Mouse (Mus musculus): ENCODE data around the gene Ptpru. TPM values are rescaled to one million over a fixed set of nuclear protein-coding genes. Genes with fewer than 3 reads are reported as not detected.
A peak's percentile ranks its signal among the peaks of the same experiment; 100 is the strongest.

Gene Ptpru
- 11.9 and 12.4 TPM in 2 replicates for polyA plus RNA-seq (2014; fragmentation: Nextera tagmentation; extraction: Ambion mirVana)

DNA sequence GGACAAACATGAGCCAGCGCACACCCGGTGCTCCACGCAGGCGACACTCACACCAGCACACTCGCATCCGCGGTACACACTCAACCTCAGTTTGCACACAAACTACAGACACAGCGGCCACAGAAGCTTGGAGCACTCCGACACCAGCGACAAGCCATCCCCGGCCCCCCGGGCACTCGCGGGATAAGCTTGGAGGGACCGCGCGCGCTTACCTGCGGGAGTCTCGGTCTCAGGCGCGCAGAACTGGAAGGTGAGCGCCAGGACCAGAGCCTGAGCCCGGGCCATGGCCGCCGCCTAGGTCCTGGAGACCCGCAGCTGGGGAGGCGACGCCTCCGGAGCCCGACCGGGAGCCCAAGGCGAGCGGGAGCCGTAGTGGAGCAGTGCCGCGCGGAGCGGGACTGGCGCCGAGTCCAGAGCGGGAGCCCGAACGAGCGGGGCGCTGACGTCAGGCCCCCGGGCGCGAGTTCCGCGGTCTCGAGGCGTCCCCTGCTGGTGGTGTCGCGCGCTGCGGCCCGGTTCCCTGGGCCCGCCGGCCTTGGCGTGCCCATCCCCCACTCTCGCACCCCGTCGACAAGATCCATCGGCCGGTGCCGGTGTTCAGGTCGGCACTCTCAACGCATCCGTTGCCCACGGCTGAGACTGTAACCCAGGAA is at the start of gene Ptpru:
Gene Ptpru, minus strand, starts transcription at position 417 of the 653 bp plus-strand sequence.
- Histone ChIP-seq H3K9ac (peak within 1 kb of the TSS; percentile 72), H3K36me3 (ENCODE audit: insufficient read depth) (no peaks in the 10 kb centered on the region), H3K27me3 (ENCODE audit: insufficient read depth, low read length) (peaks cover 24% of the 10 kb centered on the region), H3K9me3 (ENCODE audit: low read depth, low read length) (no peaks in the 10 kb centered on the region), H3K4me1 (ENCODE audit: insufficient read depth) (no peaks in the 10 kb centered on the region), H3K4me3 (ENCODE audit: low read depth, low read length) (peak within 1 kb of the TSS; percentile 66), H3K4me2 (peak within 1 kb of the TSS; percentile 98), H3K27ac (ENCODE audit: low read depth) (no peak within 1 kb of the TSS)
- peak; percentile 80 for TF ChIP-seq CTCF (IDR thresholded peaks at IDR 0.05; ENCODE audit: low read depth)
- under 1% methylated on average over 72 of the region's 72 CpGs for WGBS
- DNase-seq (peak; percentile 93), ATAC-seq (ENCODE audit: insufficient read depth) (peak; percentile 83)

- Histone ChIP-seq H3K27ac (ENCODE audit: low read depth) (no peak overlapping the region), H3K4me2 (no peak overlapping the region), H3K9ac (no peak overlapping the region), H3K9me3 (ENCODE audit: low read depth, low read length) (no peaks in the 10 kb centered on the region), H3K27me3 (ENCODE audit: insufficient read depth, low read length) (no peaks in the 10 kb centered on the region), H3K4me1 (ENCODE audit: insufficient read depth) (no peaks in the 10 kb centered on the region), H3K4me3 (ENCODE audit: low read depth, low read length) (no peak overlapping the region), H3K36me3 (ENCODE audit: insufficient read depth) (peaks cover 40% of the 10 kb centered on the region)
- TF ChIP-seq CTCF (IDR thresholded peaks at IDR 0.05; ENCODE audit: low read depth) = no peak
- ATAC-seq (ENCODE audit: insufficient read depth) = no peak
- WGBS = 79% methylated on average over 6 of the region's 6 CpGs
- DNase-seq = peak; percentile 34
These were observed 47.3 kb upstream of the Ptpru start for GRCm38 (mm10) chr4:131885376-131885775.

DNA sequence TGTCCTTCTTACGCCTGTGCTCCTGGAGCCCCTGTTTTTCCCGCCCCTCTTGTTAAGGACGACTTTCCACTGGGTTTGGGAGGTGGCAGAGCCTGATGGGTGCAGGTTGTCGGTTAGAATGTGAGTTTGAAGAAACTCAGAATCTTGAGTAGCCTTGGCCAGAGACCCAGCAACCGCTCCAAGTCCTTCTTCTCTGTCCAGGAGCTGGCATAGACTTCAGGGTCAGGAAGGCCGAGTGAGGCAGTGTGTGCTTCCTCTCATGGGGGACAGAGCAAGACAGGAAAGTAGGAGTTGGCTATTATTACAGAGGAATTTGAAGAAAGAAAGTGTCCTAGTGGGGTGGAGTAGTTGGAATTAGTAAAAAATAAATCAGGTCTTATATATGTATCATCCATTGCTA is 45.5 kb upstream of the Ptpru start:
- Histone ChIP-seq H3K27me3 (ENCODE audit: insufficient read depth, low read length) (no peaks in the 10 kb centered on the region), H3K4me2 (no peak overlapping the region), H3K36me3 (ENCODE audit: insufficient read depth) (peaks cover 30% of the 10 kb centered on the region), H3K9ac (no peak overlapping the region), H3K27ac (ENCODE audit: low read depth) (no peak overlapping the region), H3K9me3 (ENCODE audit: low read depth, low read length) (no peaks in the 10 kb centered on the region), H3K4me1 (ENCODE audit: insufficient read depth) (no peaks in the 10 kb centered on the region), H3K4me3 (ENCODE audit: low read depth, low read length) (no peak overlapping the region)
- WGBS = 69% methylated on average over 6 of the region's 6 CpGs
- no peak for ATAC-seq (ENCODE audit: insufficient read depth)
- no peak for DNase-seq
- no peak for TF ChIP-seq CTCF (IDR thresholded peaks at IDR 0.05; ENCODE audit: low read depth)

GRCm38 (mm10) chr4:131881306-131881705 is 43.2 kb upstream of the Ptpru start:
- Histone ChIP-seq H3K9me3 (ENCODE audit: low read depth, low read length) (no peaks in the 10 kb centered on the region), H3K4me1 (ENCODE audit: insufficient read depth) (peaks cover 11% of the 10 kb centered on the region), H3K27ac (ENCODE audit: low read depth) (no peak overlapping the region), H3K4me3 (ENCODE audit: low read depth, low read length) (no peak overlapping the region), H3K9ac (no peak overlapping the region), H3K36me3 (ENCODE audit: insufficient read depth) (peaks cover 22% of the 10 kb centered on the region), H3K4me2 (no peak overlapping the region), H3K27me3 (ENCODE audit: insufficient read depth, low read length) (no peaks in the 10 kb centered on the region)
- DNase-seq (no peak), ATAC-seq (ENCODE audit: insufficient read depth) (no peak)
- 56% methylated on average over 7 of the region's 7 CpGs for whole genome bisulfite sequencing
- TF ChIP-seq CTCF (IDR thresholded peaks at IDR 0.05; ENCODE audit: low read depth) = no peak

- no peak overlapping the region for H3K4me3 ChIP-seq (ENCODE audit: low read depth, low read length)
- 73% methylated on average over 1 of the region's 1 CpGs for WGBS
- no peak overlapping the region for H3K9ac ChIP-seq
- no peak overlapping the region for H3K4me2 ChIP-seq
- no peaks in the 10 kb centered on the region for H3K9me3 ChIP-seq (ENCODE audit: low read depth, low read length)
- peaks cover 17% of the 10 kb centered on the region for H3K4me1 ChIP-seq (ENCODE audit: insufficient read depth)
- ATAC-seq (ENCODE audit: insufficient read depth) (no peak), DNase-seq (no peak)
- no peaks in the 10 kb centered on the region for H3K27me3 ChIP-seq (ENCODE audit: insufficient read depth, low read length)
- H3K27ac ChIP-seq (ENCODE audit: low read depth) = no peak overlapping the region
- H3K36me3 ChIP-seq (ENCODE audit: insufficient read depth) = peaks cover 9% of the 10 kb centered on the region; the same call in 1 of the 2 replicates
- TF ChIP-seq CTCF (IDR thresholded peaks at IDR 0.05; ENCODE audit: low read depth) = no peak
These were observed 41.6 kb upstream of the Ptpru start for GRCm38 (mm10) chr4:131879692-131880091.

DNA sequence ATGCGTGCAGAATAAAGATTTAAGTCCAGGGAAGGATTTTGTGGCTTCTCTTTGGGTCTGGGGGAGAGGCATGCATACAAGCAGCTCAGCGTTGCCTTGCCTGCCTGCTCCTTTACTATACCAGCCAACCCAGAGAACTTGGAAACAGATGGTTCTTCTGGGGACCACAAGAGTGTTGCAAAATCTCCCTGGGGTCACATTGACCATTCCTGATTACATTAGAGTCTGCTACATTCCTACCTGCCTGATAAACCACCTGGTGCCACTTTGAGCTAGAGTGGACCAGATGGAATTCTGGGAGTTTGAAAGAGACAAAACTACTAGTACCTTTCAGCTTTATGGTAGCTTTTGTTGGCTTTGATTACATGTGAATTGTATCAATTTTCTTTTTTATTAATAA is 38.7 kb upstream of the Ptpru start:
- Histone ChIP-seq H3K4me3 (ENCODE audit: low read depth, low read length) (no peak overlapping the region), H3K27ac (ENCODE audit: low read depth) (no peak overlapping the region), H3K27me3 (ENCODE audit: insufficient read depth, low read length) (no peaks in the 10 kb centered on the region), H3K9me3 (ENCODE audit: low read depth, low read length) (no peaks in the 10 kb centered on the region), H3K36me3 (ENCODE audit: insufficient read depth) (0 out of 2 replicates have a peak, but pooled peaks cover 4% of the 10 kb centered on the region), H3K9ac (no peak overlapping the region), H3K4me1 (ENCODE audit: insufficient read depth) (peaks cover 17% of the 10 kb centered on the region), H3K4me2 (peak overlapping the region; percentile 86; the same call in 1 of the 2 replicates)
- WGBS = 41% methylated on average over 2 of the region's 2 CpGs
- ATAC-seq (ENCODE audit: insufficient read depth) (no peak), DNase-seq (no peak)
- TF ChIP-seq CTCF (IDR thresholded peaks at IDR 0.05; ENCODE audit: low read depth) = no peak

DNA sequence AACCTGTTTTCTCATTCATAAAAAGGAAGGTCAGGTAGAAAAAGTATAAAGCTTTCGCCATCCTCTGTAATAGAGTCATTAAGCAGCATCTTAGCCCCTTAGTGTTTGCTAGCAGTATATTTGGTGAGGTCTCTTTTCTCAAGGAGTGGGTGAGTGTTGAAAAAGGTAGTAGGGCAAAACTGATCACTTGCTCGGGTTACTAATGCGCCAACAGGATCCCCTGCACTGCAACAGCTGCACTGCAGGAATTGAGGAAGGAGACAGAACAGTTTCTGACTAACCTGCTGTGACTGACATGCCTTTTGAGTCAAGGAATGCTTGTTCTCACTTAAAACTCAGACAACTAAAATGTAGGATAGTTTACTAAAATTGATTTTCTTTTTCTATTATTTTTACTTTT is 37.2 kb upstream of the Ptpru start:
- H3K4me3 ChIP-seq (ENCODE audit: low read depth, low read length) = peak overlapping the region; percentile 97
- peak overlapping the region; percentile 86 for H3K4me2 ChIP-seq
- no peaks in the 10 kb centered on the region for H3K9me3 ChIP-seq (ENCODE audit: low read depth, low read length)
- peak overlapping the region; percentile 100 for H3K9ac ChIP-seq
- H3K36me3 ChIP-seq (ENCODE audit: insufficient read depth) = 0 out of 2 replicates have a peak, but pooled peaks cover 4% of the 10 kb centered on the region
- no peak overlapping the region for H3K27ac ChIP-seq (ENCODE audit: low read depth)
- WGBS = 34% methylated on average over 3 of the region's 3 CpGs
- H3K4me1 ChIP-seq (ENCODE audit: insufficient read depth) = peaks cover 17% of the 10 kb centered on the region
- DNase-seq = no peak
- no peak for TF ChIP-seq CTCF (IDR thresholded peaks at IDR 0.05; ENCODE audit: low read depth)
- no peaks in the 10 kb centered on the region for H3K27me3 ChIP-seq (ENCODE audit: insufficient read depth, low read length)
- ATAC-seq (ENCODE audit: insufficient read depth) = no peak
